Mouse (Mus musculus) spleen, adult 2 months (tissue): ENCODE results near the gene Adamts17. TPM values are rescaled to one million over a fixed set of nuclear protein-coding genes. Genes with fewer than 3 reads are reported as not detected.

Source experiments
- DNase-seq, 2 experiments: peaks; one replicate each; pipeline versions ENCODE4 v3.0.0 to v3.0.0-alpha.2; 2012 to 2021; ENCODE audit warnings: low spot score in 2 of 2, low read depth in 1 of 2
- H3K27ac ChIP-seq: fragments of 200-500 bp; 2 replicates; pipeline ENCODE4 v1.5.1; 2012; ENCODE audit warnings: low read length, inconsistent platforms; ENCODE audit not compliant: insufficient read depth
- H3K27me3 ChIP-seq: fragments of 200-500 bp; 2 replicates; pipeline ENCODE4 v1.6.1; 2012; ENCODE audit warnings: mild to moderate bottlenecking, moderate library complexity, low read length, inconsistent platforms; ENCODE audit not compliant: control insufficient read depth, insufficient read depth
- H3K36me3 ChIP-seq: fragments of 200-500 bp; 2 replicates; pipeline ENCODE4 v1.6.1; 2012; ENCODE audit warnings: mild to moderate bottlenecking, low read length, inconsistent platforms; ENCODE audit not compliant: control insufficient read depth, insufficient read depth
- H3K4me1 ChIP-seq: fragments of 200-500 bp; 2 replicates; pipeline ENCODE4 v1.6.1; 2011; ENCODE audit warnings: inconsistent platforms; ENCODE audit not compliant: control insufficient read depth, insufficient read depth, insufficient read length
- H3K4me3 ChIP-seq: fragments of 200-500 bp; 2 replicates; pipeline ENCODE4 v1.5.1; 2011; ENCODE audit warnings: mild to moderate bottlenecking, inconsistent platforms; ENCODE audit not compliant: insufficient read depth, insufficient read length; ENCODE audit errors: extremely low read depth
- CTCF ChIP-seq: fragments of 200-500 bp; IDR thresholded peaks from 2 replicates; pipeline ENCODE4 v1.5.1; 2011; ENCODE audit warnings: mild to moderate bottlenecking, inconsistent platforms; ENCODE audit not compliant: insufficient read depth, insufficient read length, insufficient replicate concordance; ENCODE audit errors: extremely low read depth
- POLR2A ChIP-seq: fragments of 200-500 bp; IDR thresholded peaks from 2 replicates; pipeline ENCODE4 v1.6.1; 2011; ENCODE audit warnings: low read depth, low read length, inconsistent platforms
- WGBS: fragments of 180-500 bp; shearing (Covaris S2); methylation state at CpG from one replicate; pipeline ENCODE4 v1.1.7; 2018; 5-methylcytosine and 5-hydroxymethylcytosine counted together
- polyA plus RNA-seq: library from polyadenylated mRNA; depleted of rRNA; stranded (reverse); fragments of >200 nt; gene quantifications from 2 replicates; pipeline ENCODE4 v1.2.3, GENCODE M21; 2012

The Adamts17 gene
- polyA plus RNA-seq, 1 experiment: 0.29 TPM

GRCm38 (mm10) chr7:66929263-66929662, 89.7 kb downstream of the Adamts17 start:
- Histone ChIP-seq H3K36me3 (no peaks in the 10 kb centered on the region), H3K27me3 (no peaks in the 10 kb centered on the region), H3K4me1 (no peaks in the 10 kb centered on the region), H3K27ac (no peak overlapping the region), H3K4me3 (no peak overlapping the region)
- WGBS: 75% methylated on average over 6 of the region's 6 CpGs
- no peak for DNase-seq
- TF ChIP-seq POLR2A (no peak), CTCF (no peak)

GRCm38 (mm10) chr7:66931291-66931690, 91.8 kb downstream of the Adamts17 start:
- no peak overlapping the region for H3K4me3 ChIP-seq
- no peak for TF ChIP-seq CTCF
- no peak for TF ChIP-seq POLR2A
- 100% methylated on average over 1 of the region's 1 CpGs for WGBS

GRCm38 (mm10) chr7:66933251-66933650, 93.7 kb downstream of the Adamts17 start:
- H3K4me3 ChIP-seq: no peak overlapping the region
- TF ChIP-seq POLR2A (no peak), CTCF (no peak)
- no peaks in the 10 kb centered on the region for H3K4me1 ChIP-seq
- H3K27me3 ChIP-seq: no peaks in the 10 kb centered on the region
- no peak overlapping the region for H3K27ac ChIP-seq
- H3K36me3 ChIP-seq: no peaks in the 10 kb centered on the region
- no peak for DNase-seq
- 86% methylated on average over 4 of the region's 4 CpGs for WGBS

More at GRCm38 (mm10) chr7:66931291-66931690, 91.8 kb downstream of the Adamts17 start:
- H3K4me1 ChIP-seq: no peaks in the 10 kb centered on the region
- DNase-seq: no peak
- H3K36me3 ChIP-seq: no peaks in the 10 kb centered on the region
- no peak overlapping the region for H3K27ac ChIP-seq
- no peaks in the 10 kb centered on the region for H3K27me3 ChIP-seq

GRCm38 (mm10) chr7:66934062-66934461, 94.5 kb downstream of the Adamts17 start:
- 89% methylated on average over 6 of the region's 6 CpGs for WGBS
- Histone ChIP-seq H3K4me1 (no peaks in the 10 kb centered on the region), H3K27ac (no peak overlapping the region)

GRCm38 (mm10) chr7:66935041-66935440, 95.5 kb downstream of the Adamts17 start:
- Histone ChIP-seq H3K4me3 (no peak overlapping the region), H3K4me1 (no peaks in the 10 kb centered on the region), H3K27me3 (no peaks in the 10 kb centered on the region), H3K36me3 (no peaks in the 10 kb centered on the region), H3K27ac (no peak overlapping the region)
- 89% methylated on average over 6 of the region's 6 CpGs for WGBS
- no peak for DNase-seq
- TF ChIP-seq POLR2A (no peak), CTCF (no peak)

More at GRCm38 (mm10) chr7:66934062-66934461, 94.5 kb downstream of the Adamts17 start:
- Histone ChIP-seq H3K27me3 (no peaks in the 10 kb centered on the region), H3K36me3 (no peaks in the 10 kb centered on the region), H3K4me3 (no peak overlapping the region)
- no peak for TF ChIP-seq POLR2A
- DNase-seq: no peak

- H3K4me3 ChIP-seq: no peak overlapping the region
- no peaks in the 10 kb centered on the region for H3K27me3 ChIP-seq
- no peak for DNase-seq
- H3K36me3 ChIP-seq: no peaks in the 10 kb centered on the region
- H3K4me1 ChIP-seq: no peaks in the 10 kb centered on the region
- WGBS: 88% methylated on average over 8 of the region's 8 CpGs
- TF ChIP-seq CTCF (no peak), POLR2A (no peak)
- no peak overlapping the region for H3K27ac ChIP-seq
Measured at GRCm38 (mm10) chr7:66936042-66936755, 96.7 kb downstream of the Adamts17 start.

GRCm38 (mm10) chr7:66936911-66937310, 97.4 kb downstream of the Adamts17 start:
- 57% methylated on average over 2 of the region's 2 CpGs for WGBS
- H3K4me1 ChIP-seq: no peaks in the 10 kb centered on the region
- no peak for TF ChIP-seq CTCF
- TF ChIP-seq POLR2A: no peak
- no peak overlapping the region for H3K4me3 ChIP-seq
- no peaks in the 10 kb centered on the region for H3K27me3 ChIP-seq
- H3K27ac ChIP-seq: no peak overlapping the region
- DNase-seq: no peak
- H3K36me3 ChIP-seq: no peaks in the 10 kb centered on the region
